Mouse (Mus musculus): Measurements from ENCODE around the gene Efna3.

Gene Efna3

DNA sequence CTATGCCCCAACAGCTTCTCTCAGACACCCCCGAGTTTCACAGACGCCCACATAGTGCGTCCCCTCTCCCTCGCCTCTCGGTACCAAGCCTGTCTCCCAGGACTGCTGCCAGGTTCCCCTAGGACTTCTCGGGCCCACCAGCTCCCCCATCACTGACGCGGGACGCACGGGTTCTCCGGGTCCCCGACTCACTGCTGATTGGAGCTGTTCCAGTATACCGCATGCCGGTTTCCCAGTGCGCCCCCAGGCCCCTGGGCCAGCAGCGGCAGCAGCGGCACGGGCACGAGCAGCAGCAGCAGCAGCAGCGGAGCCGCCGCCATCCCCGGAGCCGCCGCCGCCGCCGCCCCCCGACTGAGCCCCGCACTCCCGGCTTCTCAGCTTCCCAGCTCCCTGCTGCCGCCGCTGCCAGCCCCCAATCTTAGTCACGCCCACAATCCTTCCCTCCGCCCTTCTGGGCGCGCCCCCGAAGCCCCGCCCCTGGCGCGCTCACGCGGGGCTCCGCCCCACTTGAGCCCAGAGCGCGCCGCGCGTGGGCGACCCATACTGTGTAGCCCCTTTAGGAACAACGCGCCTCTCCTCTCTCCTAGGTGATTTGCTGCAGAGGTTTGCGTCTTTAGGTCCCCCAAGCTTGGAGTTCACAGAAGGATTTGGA is at the start of gene Efna3:
TSS of gene Efna3 (minus strand) at position 452 of the 652 bp plus-strand sequence.
- DNase-seq, result peak; percentile 43 to 60

DNA sequence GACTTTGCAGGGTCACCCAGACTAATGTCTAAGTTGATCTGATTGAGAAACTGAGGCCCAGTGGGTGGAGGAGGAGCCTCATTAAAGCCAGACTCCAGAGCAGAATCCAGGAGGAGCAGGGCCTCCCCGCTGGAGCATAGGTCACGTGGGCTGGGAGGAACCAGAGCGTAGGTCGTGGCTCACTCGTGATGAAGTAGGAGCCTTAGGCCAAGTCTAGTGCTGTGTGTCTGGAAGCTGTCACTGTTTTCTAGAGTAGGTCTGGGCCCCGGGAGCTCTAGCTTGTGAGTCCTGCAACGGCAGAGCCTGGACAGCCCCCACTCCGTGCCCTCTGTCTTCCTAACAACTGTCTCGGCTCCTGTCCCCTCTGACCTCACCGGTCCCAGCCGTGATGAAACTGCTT is 44.6 kb upstream of the Efna3 start:
- DNase-seq, result no peak

DNA sequence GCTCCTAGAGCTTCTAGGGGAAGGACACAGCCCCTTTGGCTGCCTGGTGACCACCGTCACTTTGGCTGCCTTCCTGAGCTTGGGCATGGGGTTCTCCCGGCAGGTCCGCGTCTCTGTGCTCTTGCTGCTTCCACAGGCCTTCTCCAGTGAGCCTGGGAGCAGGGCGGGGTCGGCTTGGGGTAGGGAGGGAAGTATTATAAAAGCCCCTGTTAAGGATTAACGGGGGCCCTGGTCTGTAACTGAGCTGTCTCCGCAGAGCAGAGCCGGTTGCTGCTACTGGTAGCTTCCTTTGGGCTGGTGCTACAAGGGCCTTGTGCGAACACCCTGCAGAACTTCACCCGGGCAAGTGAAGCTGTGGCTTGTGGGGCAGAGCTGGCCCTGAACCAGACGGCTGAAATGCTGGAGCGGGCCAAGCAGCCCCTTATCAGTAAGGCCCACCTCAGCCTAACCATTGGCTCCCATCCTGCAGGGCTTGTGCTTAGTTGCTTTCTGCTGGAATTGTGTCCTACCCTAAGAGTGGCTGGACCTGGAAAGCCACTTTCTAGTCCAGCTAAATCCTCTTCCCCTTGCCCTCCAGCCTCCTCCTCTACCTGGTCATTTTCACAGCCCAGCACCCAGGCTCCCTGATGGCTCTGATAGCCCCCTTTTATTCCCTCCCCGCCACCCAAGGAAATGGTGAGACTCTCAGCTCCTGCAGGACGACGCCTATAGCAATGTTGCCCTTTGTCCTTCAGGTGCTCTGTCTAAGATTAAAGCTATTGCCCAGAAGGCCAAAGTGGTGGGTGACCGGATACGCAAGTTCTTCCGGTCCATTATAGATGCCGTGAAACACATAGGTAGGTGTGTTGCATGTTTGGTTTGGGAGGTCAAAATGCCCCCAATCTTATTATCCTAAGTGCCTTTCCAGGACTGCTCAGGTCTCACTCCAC is 43.0 kb upstream of the Efna3 start:
- DNase-seq, result no peak

DNA sequence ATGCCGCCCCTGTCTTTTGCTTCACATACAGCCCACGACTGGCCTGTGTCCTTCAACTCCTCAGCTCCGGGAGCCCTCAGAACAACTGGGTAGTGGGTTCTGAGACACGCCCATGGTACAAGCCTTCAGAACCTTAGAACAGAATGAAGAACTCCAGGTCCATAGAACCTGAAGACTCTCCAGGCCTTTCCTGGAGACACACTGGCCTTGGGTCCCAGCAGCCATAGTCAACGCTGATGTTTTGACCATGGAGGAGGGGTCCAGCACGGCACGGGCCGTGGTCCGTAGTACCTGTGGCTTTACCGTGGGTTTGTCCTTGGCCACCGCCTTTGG is 42.4 kb upstream of the Efna3 start, which contains the start of gene Dcst1:
TSS of gene Dcst1 (minus strand) at position 101 of the 333 bp plus-strand sequence.
- DNase-seq, result no peak

DNA sequence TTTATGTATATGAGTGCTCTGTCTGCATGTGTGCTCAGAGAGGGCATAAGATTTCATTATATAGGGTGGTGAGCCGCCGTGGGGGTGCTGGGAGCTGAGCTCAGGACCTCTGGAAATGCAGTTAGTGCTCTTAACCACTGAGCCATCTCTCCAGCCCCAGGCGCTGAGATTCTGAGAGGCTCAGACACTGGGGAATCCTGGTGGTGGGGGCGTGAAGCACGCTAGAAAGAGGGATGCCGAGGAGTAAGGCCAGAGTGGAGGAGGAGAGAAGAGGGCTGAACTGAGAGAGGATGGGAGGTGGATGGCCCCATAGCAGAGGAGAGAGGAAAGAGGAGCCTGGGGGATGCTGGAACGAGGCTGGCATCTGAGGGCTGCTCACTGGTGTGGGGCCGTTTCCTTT is 41.9 kb upstream of the Efna3 start:
- DNase-seq, result no peak

DNA sequence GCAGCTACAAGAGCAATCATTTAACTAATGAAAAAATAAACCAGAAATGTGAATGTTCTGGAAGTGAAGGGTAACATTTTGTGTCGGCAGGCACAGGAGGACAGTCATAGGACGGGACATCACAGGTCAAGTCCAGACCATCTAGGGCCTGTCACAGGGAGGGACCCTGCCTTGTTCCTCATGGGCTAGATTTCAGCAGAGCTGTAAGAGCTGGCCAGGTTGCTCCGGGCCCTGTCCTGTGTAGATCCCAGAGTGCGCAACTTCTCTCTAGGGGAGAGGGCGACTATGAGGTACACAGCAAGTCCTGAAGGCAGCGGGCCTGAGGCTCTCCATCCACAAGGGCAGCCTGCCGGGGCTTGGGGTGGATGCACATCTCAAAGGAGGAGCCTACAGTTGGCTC is 38.9 kb upstream of the Efna3 start, which contains the start of gene Dcst2:
TSS of gene Dcst2 (plus strand) at position 301 of the 400 bp plus-strand sequence.
- no peak for DNase-seq

DNA sequence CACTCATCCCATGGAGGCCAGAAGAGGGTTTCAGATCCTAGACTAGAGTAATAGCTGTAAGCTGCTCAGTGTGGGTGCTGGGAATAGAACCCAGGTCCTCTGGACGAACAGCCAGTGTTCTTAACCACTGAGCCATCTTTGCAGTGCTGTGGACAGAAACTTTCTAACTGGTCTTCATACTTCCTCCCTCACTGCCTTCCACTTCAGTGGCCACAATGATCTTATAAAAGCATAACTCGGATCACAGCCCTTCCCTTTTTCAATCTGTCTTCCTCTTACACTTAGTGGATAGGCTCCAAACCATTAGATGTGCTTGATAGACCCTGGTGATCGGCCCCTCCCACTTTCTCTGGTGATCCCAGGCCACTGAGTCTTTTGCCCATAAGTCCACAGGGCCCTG is 37.5 kb upstream of the Efna3 start:
- DNase-seq, result no peak

DNA sequence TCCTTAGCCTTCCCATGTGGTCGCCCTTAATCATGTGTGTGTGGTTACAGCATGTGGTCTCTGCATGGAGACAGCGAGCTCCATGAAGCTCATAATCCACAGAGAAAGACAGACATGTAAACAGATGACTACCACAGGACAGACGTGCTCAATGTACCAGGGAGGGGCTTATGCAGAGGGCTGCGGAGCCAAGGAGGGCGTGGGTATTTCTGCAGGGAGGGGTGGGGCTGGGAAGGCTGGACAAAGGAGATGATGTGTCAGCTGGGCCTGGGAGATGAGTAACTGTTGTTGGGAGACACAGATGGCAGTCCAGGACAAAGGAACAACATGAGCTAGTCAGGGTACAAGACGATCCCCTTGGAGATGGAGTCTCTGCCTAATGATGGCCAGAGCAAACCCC is 36.9 kb upstream of the Efna3 start:
- no peak for DNase-seq

DNA sequence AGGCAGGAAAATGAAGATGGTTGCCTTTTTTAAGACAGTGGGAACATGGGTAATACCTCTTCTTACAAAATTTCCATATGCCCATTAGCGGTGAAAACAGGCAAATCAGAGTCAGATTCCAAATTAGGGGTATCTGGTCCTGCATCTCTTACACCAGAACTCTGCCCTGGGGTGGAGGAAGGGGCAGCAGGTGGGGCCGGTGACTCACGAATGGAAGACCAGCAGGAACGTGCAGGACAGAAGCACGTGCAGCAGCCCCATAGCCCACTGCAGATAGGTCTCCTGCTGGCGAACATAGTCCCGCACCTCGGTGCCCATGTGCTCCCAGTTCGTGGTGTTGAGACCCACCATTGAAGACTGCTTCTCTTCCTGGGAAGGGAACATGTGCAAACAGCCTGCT is 33.3 kb upstream of the Efna3 start:
- DNase-seq, result no peak

DNA sequence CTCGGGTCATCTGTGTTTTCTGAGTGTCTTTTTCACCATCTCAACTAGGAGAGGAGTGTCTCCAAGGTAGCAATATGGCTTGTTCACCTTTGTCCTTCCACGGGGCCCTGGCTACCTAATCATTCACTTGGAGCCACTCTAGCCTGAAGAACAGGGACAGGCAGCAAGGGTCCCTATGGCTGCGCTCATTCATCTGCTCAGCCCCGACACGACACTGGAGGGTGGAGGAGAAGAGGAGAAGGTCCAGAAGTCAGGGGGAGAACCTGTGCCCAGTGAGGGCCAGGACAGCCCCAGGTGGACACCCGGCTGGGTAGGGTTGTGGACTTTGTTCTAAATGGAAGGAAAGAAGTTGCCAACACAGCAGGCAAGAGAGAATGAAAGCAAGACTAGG is 32.7 kb upstream of the Efna3 start:
- no peak for DNase-seq

DNA sequence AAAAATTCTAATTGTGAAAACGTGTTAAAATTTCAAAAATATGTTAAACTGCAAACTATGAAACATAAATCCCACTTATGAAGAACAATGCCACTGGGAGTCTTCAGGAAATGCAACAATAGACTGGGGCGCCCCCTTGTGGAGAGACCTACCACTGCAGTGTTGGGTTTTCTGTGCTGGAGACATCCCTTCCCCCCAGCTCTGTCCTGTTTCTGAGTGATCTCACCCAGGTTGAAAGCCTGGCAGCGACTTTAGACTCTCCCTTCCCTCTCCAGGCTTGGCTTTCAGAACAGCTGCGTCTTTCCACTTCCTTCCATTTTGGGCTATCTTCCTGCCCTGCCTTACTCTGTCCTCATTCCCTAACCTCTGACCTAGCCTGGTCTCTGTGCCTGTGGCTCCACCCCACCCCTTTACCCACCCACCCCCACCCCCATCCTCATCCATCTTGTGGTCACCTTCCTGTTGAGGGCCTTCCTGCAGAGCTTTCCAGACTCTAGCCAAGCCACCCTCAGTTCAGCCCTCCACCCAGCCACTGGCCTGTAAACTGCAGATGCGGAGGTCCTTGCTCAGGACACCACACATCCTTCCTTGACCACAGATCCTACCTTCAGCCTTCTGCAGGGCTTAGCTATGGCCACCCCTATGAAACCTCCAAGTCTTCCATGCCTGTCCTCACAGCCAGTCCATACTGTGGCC is 32.2 kb upstream of the Efna3 start:
- DNase-seq, result peak; percentile 83 to 91

DNA sequence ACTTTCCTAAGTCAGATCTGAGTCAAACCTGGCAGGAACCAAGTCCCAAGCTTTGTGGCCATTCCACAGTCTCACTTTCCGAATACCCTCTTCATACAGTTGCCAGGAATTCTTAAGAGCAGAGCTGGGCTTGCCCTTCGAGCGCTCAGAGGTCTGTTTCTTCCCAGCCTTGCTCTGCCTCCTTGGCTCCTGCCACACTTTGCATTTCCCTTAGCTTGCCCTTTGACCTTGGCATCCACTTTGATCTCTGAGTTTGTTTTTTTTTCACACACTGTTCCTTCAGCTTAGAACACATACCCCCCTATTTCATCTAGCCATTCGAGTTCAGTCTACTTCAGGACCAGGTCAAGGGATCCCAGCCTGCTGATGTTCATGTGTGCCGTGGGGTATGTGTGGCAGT is 28.5 kb upstream of the Efna3 start:
- no peak for DNase-seq

DNA sequence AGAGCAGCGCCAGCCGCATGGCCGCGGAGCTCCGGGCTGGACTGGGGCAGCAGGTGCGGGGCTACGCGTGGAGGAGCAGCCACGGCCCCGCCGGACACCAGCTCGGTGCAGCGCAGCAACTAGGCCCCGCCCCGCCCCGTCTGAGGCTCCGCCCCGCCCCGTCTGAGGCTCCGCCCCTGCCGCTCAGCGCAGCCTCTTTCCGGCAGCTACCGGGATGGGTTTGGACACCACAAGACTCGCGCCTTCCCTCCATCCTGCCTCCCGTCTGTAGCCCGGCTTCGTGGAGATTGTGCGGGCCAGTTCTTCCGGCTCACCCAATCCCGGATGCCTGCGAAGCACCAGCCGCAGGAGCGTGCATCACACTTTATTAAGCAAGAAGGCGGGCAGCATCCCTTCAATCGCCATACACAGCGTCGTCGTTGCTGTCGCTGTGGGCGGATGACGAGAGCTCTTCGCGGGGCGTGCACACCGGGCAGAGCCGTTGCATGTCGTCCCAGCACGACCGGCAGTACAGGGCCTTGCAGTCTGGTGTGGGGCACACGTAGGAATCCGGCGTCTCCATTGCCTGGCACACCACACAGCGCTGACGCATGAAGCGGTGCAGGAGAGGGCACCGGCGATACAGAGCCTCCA is 27.2 kb upstream of the Efna3 start, which contains the start of gene Adam15:
TSS of gene Adam15 (minus strand) at position 128 of the 633 bp plus-strand sequence.
- peak; percentile 91 to 95 for DNase-seq

DNA sequence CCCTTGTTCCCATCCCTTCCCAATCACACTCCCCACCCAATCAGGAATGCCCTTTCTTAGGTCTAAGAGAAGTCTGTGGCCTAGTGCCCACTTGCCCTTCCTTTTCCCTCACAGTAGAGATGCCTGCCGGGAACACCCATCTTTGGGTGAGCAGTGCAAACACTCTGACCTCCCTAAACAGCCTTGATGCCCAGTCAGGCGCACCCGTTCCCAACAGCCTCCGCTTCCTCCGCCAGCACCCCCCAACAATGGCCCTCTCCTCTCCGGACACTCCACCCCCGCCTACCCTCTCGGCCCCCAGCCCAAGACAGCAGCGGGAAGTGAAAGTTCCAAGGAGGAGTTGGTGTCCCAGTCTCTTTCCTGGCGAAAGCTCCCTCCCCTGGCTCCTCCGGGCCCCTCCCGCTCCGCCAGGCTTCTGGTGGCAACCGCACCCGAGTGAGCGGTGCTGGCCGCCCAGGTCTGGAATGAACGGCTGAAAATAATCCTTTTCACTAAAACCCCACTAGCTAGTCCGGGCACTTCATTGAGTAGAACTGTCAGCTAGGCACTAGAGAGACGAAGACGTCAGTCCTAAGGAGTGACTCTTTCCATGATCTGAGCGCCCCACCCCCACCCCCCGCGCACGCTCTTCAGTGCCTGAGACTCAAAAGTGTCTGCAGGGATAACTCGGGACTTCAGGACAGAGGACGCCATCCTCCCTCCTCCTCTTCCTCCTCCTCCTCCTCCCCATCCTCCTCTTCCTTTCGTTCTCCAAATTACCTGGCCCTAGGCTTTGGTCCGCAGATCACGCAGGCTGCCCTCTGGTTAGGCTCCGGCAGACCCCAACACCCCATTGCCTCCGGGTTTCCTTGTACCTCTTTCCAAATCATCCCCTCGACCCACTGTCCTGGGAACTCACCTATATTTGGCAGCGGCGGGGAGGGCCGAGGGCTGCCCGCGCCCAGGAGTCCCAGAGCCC is 26.4 kb upstream of the Efna3 start:
- DNase-seq, result peak; percentile 49 to 54

DNA sequence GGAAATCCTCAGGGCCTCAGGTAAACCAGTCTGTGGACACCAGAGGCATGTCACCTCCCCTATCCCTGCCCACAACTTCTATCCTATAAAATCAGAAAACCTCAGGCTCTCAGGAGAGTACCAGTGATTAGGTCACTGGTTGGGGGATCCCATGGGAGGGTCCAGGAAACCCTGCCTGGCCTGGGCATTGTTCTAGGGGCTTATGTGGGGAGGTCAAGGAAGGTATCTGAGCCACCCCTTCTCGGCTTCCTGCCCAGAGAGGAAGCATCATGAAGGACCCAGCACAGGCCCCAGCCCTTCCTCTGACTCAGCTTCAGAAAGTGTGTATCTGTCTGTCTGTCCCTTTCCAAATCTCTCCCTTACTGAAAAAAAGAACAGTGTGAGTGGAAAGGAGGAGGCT is 25.2 kb upstream of the Efna3 start:
- no peak for DNase-seq

DNA sequence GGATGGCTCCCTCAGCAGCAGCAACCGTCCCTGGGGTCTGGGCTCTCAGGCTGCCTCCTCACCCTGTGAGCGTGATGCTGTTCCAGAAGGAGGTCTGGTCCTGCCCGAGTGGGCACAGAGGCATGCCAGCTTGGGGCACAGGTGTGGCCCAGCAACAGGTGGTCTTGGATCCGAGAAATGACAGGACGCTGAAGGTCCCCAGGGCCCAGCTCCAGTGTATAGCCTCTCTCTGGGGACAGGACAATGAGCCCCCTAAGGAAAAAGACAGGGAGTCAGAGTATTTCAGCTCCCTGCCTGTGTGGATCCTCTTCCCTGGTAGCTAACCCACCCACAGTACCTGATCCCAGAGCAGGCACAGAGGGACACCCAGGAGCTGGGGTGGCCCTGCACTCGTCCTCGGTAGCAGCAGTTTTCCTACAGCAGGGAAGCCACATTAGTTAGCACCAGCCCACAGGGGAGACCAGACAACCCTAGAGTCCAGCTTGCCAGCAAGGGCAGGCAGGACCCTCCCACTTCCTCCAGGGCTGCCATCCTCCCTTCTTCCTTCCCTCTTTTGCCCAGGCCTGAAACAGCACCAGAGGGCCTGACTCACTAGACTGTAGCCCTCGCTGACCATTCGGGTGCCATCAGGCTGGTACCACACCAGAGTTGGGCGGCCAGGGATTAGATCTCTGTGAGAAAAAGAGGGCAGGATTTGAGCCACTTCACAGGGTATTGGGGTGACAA is 24.2 kb upstream of the Efna3 start:
- no peak for DNase-seq

DNA sequence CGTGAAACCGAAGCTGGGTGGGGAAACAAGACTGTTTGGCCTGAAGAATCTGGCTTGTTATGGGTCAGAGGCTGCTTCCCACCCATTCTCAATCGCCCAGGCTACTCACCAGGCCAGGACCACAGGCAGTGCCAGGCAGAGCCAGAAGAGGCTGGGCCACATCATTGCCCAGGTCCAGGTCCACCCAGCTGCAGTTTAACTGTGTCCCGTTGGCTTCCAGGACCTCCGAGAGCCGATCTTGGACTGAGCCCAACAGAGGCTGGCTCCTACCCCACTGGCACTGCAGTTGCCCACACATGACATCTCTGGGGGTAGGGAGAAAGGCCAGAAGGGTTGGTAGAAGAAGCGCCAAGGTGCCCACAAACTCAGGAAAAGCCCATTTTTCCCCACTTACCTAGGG is 20.5 kb upstream of the Efna3 start:
- DNase-seq, result no peak

DNA sequence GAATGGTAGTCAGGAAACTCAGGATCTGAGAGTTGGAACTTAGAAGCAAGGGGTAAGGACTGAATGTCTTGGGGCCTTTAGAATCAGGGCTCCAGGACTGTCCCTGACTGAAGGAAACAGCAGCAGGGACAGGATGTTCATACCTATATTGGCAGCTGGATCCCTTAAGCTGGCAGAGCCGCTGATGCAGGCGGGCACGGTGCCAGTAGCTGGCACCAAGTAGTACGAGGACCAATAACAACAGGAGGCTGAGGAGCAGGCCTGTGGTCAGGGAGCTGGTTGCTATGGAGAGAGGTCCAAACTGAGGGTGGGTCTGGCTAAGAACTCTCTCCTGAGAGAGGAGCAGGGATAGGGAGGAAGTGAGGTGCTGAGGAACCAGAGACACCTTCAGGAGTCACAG is 19.0 kb upstream of the Efna3 start:
- DNase-seq, result no peak

DNA sequence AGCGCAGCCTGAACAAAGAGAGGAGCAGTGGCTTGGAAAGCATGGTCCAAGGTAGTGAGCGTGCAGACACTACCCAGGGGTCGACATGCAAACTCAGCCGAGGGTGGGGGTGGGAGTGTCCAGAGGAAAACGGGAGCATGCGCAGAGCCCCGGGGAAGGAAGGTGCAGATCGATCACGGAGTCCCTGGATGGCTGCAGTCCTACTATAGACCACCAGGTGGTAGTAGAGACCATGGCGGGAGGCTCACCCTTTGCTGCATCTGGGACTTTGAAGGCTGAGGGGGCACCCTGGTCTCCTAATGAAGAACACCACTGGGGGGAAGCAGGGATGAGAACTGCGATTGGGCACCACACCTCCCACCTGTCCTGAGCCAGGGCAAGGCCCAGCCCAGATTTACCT is 17.7 kb upstream of the Efna3 start:
- DNase-seq, result peak; percentile 77 to 83

DNA sequence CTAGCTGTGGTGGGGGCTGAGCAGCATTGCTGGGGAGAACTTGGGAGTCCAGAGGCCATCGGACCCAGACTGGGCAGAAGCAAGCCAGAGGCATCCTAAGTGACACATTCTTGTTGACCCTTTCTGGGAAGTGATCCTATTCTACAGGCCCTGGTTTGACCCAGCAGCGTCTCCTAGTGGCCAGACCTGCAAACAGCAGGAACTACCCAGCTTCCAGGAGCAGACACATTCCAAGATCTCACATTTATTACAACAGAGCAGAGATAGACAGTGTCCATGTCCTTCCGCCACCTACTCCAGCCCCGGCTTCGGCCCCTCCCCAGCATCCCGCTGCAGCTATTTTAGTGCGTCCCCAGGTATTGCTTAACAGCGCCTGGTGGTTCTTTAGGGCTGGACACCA is 16.7 kb upstream of the Efna3 start:
- DNase-seq, result peak; percentile 37 to 58

Measured in cerebellum, adult 18-20 months (tissue).